Mouse (Mus musculus): ENCODE results near the gene Sh3gl1. TPM values are rescaled to one million over a fixed set of nuclear protein-coding genes. Genes with fewer than 3 reads are reported as not detected.

Gene Sh3gl1
- total and polyA plus RNA-seq, 3 experiments = 41.0 to 78.4 TPM; not detected in 1

- Histone ChIP-seq H3K36me3 (ENCODE audit: control insufficient read depth in 1 of 2, insufficient read depth in 2 of 2, low read length in 2 of 2) (peaks cover 0 to 7% of the 10 kb centered on the region in 2 experiments; a peak in 1 of 4 replicates), H3K4me3 (ENCODE audit: control insufficient read depth in 1 of 2, insufficient read depth in 1 of 2, low read depth in 2 of 2, low read length in 2 of 2) (no peak overlapping the region), H3K9me3 (replicated peaks; ENCODE audit: insufficient read depth, low read length) (no peaks in the 10 kb centered on the region), H3K79me2 (ENCODE audit: control insufficient read depth, insufficient read depth, low read length, poor library complexity) (peaks cover 19% of the 10 kb centered on the region), H3K9ac (ENCODE audit: control insufficient read depth, low read depth, low read length, poor library complexity, severe bottlenecking) (no peak overlapping the region), H3K27me3 (ENCODE audit: control insufficient read depth in 1 of 2, insufficient read depth in 2 of 2, low read length in 2 of 2) (no peaks in the 10 kb centered on the region), H3K4me1 (ENCODE audit: control insufficient read depth in 1 of 2, insufficient read depth in 2 of 2, low read length in 2 of 2) (no peaks in the 10 kb centered on the region), H3K27ac (ENCODE audit: control insufficient read depth, low read depth, low read length) (no peak overlapping the region)
- TF ChIP-seq MAX (IDR thresholded peaks at IDR 0.05; ENCODE audit: low read length) (no peak), ZKSCAN1 (IDR thresholded peaks at IDR 0.05; ENCODE audit: low read depth, low read length) (no peak), ZC3H11A (IDR thresholded peaks at IDR 0.05; ENCODE audit: low read depth, low read length) (no peak), GATA1 (IDR thresholded peaks at IDR 0.05; ENCODE audit: low read depth, low read length) (no peak), POLR2A (IDR thresholded peaks at IDR 0.05; ENCODE audit: control insufficient read depth in 1 of 2, insufficient read depth in 1 of 2, low read depth in 1 of 2, low read length in 2 of 2, poor library complexity in 1 of 2) (no peak), EP300 (IDR thresholded peaks at IDR 0.05; ENCODE audit: low read depth in 1 of 2, low read length in 2 of 2) (no peak)
- DNase-seq (ENCODE audit: low read depth, low spot score) = no peak
Measured at GRCm38 (mm10) chr17:56023386-56023785, 13.0 kb downstream of the Sh3gl1 start.

GRCm38 (mm10) chr17:56022989-56023290, 13.5 kb downstream of the Sh3gl1 start:
- no peak for TF ChIP-seq ELF1 (IDR thresholded peaks at IDR 0.05; ENCODE audit: low read depth, low read length)
- no peaks in the 10 kb centered on the region for H3K4me1 ChIP-seq (ENCODE audit: control insufficient read depth in 1 of 2, insufficient read depth in 2 of 2, low read length in 2 of 2)

GRCm38 (mm10) chr17:56022131-56022988, 14.1 kb downstream of the Sh3gl1 start:
- Histone ChIP-seq H3K36me3 (ENCODE audit: control insufficient read depth in 1 of 2, insufficient read depth in 2 of 2, low read length in 2 of 2) (peaks cover 0 to 3% of the 10 kb centered on the region in 2 experiments; a peak in 1 of 4 replicates), H3K4me3 (ENCODE audit: control insufficient read depth in 1 of 2, insufficient read depth in 1 of 2, low read depth in 2 of 2, low read length in 2 of 2) (no peak overlapping the region), H3K9ac (ENCODE audit: control insufficient read depth, low read depth, low read length, poor library complexity, severe bottlenecking) (no peak overlapping the region), H3K4me1 (ENCODE audit: control insufficient read depth in 1 of 2, insufficient read depth in 2 of 2, low read length in 2 of 2) (no peaks in the 10 kb centered on the region), H3K27ac (ENCODE audit: control insufficient read depth, low read depth, low read length) (no peak overlapping the region), H3K9me3 (replicated peaks; ENCODE audit: insufficient read depth, low read length) (no peaks in the 10 kb centered on the region), H3K27me3 (ENCODE audit: control insufficient read depth in 1 of 2, insufficient read depth in 2 of 2, low read length in 2 of 2) (no peaks in the 10 kb centered on the region), H3K79me2 (ENCODE audit: control insufficient read depth, insufficient read depth, low read length, poor library complexity) (peaks cover 13% of the 10 kb centered on the region)
- TF ChIP-seq MYC (IDR thresholded peaks at IDR 0.05; ENCODE audit: low read depth, low read length) (no peak), CHD2 (IDR thresholded peaks at IDR 0.05; ENCODE audit: low read length) (no peak), GABPA (IDR thresholded peaks at IDR 0.05; ENCODE audit: low read depth, low read length) (no peak), ZC3H11A (IDR thresholded peaks at IDR 0.05; ENCODE audit: low read depth, low read length) (no peak), ZKSCAN1 (IDR thresholded peaks at IDR 0.05; ENCODE audit: low read depth, low read length) (no peak), TAL1 (IDR thresholded peaks at IDR 0.05; ENCODE audit: low read length) (no peak), ELF1 (IDR thresholded peaks at IDR 0.05; ENCODE audit: low read depth, low read length) (no peak), JUND (IDR thresholded peaks at IDR 0.05; ENCODE audit: low read depth, low read length) (no peak), POLR2A (IDR thresholded peaks at IDR 0.05; ENCODE audit: control insufficient read depth in 1 of 2, insufficient read depth in 1 of 2, low read depth in 1 of 2, low read length in 2 of 2, poor library complexity in 1 of 2) (no peak), KAT2A (conservative IDR thresholded peaks at IDR 0.05; ENCODE audit: low read depth, low read length) (no peak), ZMIZ1 (IDR thresholded peaks at IDR 0.05; ENCODE audit: low read depth, low read length) (no peak)
- no peak for DNase-seq (ENCODE audit: low read depth, low spot score)

More at GRCm38 (mm10) chr17:56022989-56023290, 13.5 kb downstream of the Sh3gl1 start:
- peaks cover 17% of the 10 kb centered on the region for H3K79me2 ChIP-seq (ENCODE audit: control insufficient read depth, insufficient read depth, low read length, poor library complexity)
- no peaks in the 10 kb centered on the region for H3K9me3 ChIP-seq (replicated peaks; ENCODE audit: insufficient read depth, low read length)
- no peak overlapping the region for H3K27ac ChIP-seq (ENCODE audit: control insufficient read depth, low read depth, low read length)
- no peak for DNase-seq (ENCODE audit: low read depth, low spot score)
- H3K9ac ChIP-seq (ENCODE audit: control insufficient read depth, low read depth, low read length, poor library complexity, severe bottlenecking) = no peak overlapping the region
- peaks cover 0 to 5% of the 10 kb centered on the region in 2 experiments; a peak in 1 of 4 replicates for H3K36me3 ChIP-seq (ENCODE audit: control insufficient read depth in 1 of 2, insufficient read depth in 2 of 2, low read length in 2 of 2)
- H3K4me3 ChIP-seq (ENCODE audit: control insufficient read depth in 1 of 2, insufficient read depth in 1 of 2, low read depth in 2 of 2, low read length in 2 of 2) = no peak overlapping the region
- no peaks in the 10 kb centered on the region for H3K27me3 ChIP-seq (ENCODE audit: control insufficient read depth in 1 of 2, insufficient read depth in 2 of 2, low read length in 2 of 2)
